Mouse (Mus musculus) splenic B cell, adult 2 months (primary cell): ENCODE data around the gene Tbc1d20.
"Not testable (repeated sequence)": the region's sequence is repeated elsewhere in the genome, so short reads cannot be mapped to it uniquely, and the experiment has no call there.

Experiments used
- DNase-seq: peaks from one replicate; pipeline ENCODE4 v3.0.0-alpha.2; 2011; ENCODE audit warnings: low read depth, low spot score
- H3K27me3 ChIP-seq: 2 replicates; pipeline ENCODE4 v1.6.1; 2012; ENCODE audit warnings: mild to moderate bottlenecking, low read length, moderate library complexity, mixed read lengths; ENCODE audit not compliant: control insufficient read depth, poor library complexity, insufficient read depth, severe bottlenecking
- H3K36me3 ChIP-seq: 2 replicates; pipeline ENCODE4 v1.6.1; 2012; ENCODE audit warnings: mild to moderate bottlenecking, low read length, moderate library complexity, mixed read lengths; ENCODE audit not compliant: control insufficient read depth, poor library complexity, insufficient read depth, severe bottlenecking

Tbc1d20 gene

GRCm38 (mm10) chr2:152293727-152294475 lies at the start of gene Tbc1d20:
TSS of gene Tbc1d20 (plus strand) at chr2:152293828.
- Histone ChIP-seq H3K36me3 (no peaks in the 10 kb centered on the region), H3K27me3 (no peaks in the 10 kb centered on the region)
- DNase-seq = peak; percentile 96

GRCm38 (mm10) chr2:152247213-152247612 lies 46.4 kb upstream of the Tbc1d20 start:
- H3K27me3 ChIP-seq = peaks cover 3% of the 10 kb centered on the region; the same call in 1 of the 2 replicates
- peaks cover 3% of the 10 kb centered on the region for H3K36me3 ChIP-seq
- no peak for DNase-seq

GRCm38 (mm10) chr2:152250511-152250910 lies 43.1 kb upstream of the Tbc1d20 start:
- no peaks in the 10 kb centered on the region for H3K27me3 ChIP-seq
- no peak for DNase-seq
- H3K36me3 ChIP-seq = peaks cover 6% of the 10 kb centered on the region

- no peak for DNase-seq
- Histone ChIP-seq H3K36me3 (peaks cover 10% of the 10 kb centered on the region), H3K27me3 (no peaks in the 10 kb centered on the region)
Measured at GRCm38 (mm10) chr2:152259739-152260138, 33.9 kb upstream of the Tbc1d20 start.

- peak; percentile 23 for DNase-seq
- Histone ChIP-seq H3K36me3 (peaks cover 9% of the 10 kb centered on the region), H3K27me3 (no peaks in the 10 kb centered on the region)
Measured at GRCm38 (mm10) chr2:152273639-152274038, 20.0 kb upstream of the Tbc1d20 start.

- DNase-seq = no peak
- H3K27me3 ChIP-seq = no peaks in the 10 kb centered on the region
- peaks cover 12% of the 10 kb centered on the region; the same call in 1 of the 2 replicates for H3K36me3 ChIP-seq
Measured at GRCm38 (mm10) chr2:152281407-152281806, 12.2 kb upstream of the Tbc1d20 start.

GRCm38 (mm10) chr2:152287560-152287959 lies 6.1 kb upstream of the Tbc1d20 start:
- no peak for DNase-seq
- Histone ChIP-seq H3K27me3 (no peaks in the 10 kb centered on the region), H3K36me3 (peaks cover 2% of the 10 kb centered on the region; the same call in 1 of the 2 replicates)

- Histone ChIP-seq H3K27me3 (no peaks in the 10 kb centered on the region), H3K36me3 (peaks cover 2% of the 10 kb centered on the region; the same call in 1 of the 2 replicates)
- no peak for DNase-seq
Measured at GRCm38 (mm10) chr2:152288046-152288445, 5.6 kb upstream of the Tbc1d20 start.

- H3K36me3 ChIP-seq, DNase-seq, H3K27me3 ChIP-seq: not testable (repeated sequence)
Measured at GRCm38 (mm10) chr2:152289623-152290022, 4.0 kb upstream of the Tbc1d20 start.

GRCm38 (mm10) chr2:152292475-152292874 lies 1.2 kb upstream of the Tbc1d20 start:
- DNase-seq = no peak
- H3K36me3 ChIP-seq = no peaks in the 10 kb centered on the region
- no peaks in the 10 kb centered on the region for H3K27me3 ChIP-seq

GRCm38 (mm10) chr2:152293179-152293726 lies 375 bp upstream of the Tbc1d20 start:
- DNase-seq = no peak
- Histone ChIP-seq H3K36me3 (no peaks in the 10 kb centered on the region), H3K27me3 (no peaks in the 10 kb centered on the region)

GRCm38 (mm10) chr2:152294541-152294940 lies 913 bp downstream of the Tbc1d20 start:
- Histone ChIP-seq H3K36me3 (no peaks in the 10 kb centered on the region), H3K27me3 (no peaks in the 10 kb centered on the region)
- DNase-seq = peak; percentile 15

GRCm38 (mm10) chr2:152302862-152303261 lies 9.2 kb downstream of the Tbc1d20 start:
- Histone ChIP-seq H3K27me3 (no peaks in the 10 kb centered on the region), H3K36me3 (peaks cover 17% of the 10 kb centered on the region)
- no peak for DNase-seq

GRCm38 (mm10) chr2:152303781-152304180 lies 10.2 kb downstream of the Tbc1d20 start:
- peaks cover 23% of the 10 kb centered on the region for H3K36me3 ChIP-seq
- no peaks in the 10 kb centered on the region for H3K27me3 ChIP-seq
- DNase-seq = no peak

- no peak for DNase-seq
- Histone ChIP-seq H3K36me3 (peaks cover 29% of the 10 kb centered on the region), H3K27me3 (no peaks in the 10 kb centered on the region)
Measured at GRCm38 (mm10) chr2:152305480-152305879, 11.9 kb downstream of the Tbc1d20 start.
